Mouse (Mus musculus) heart, postnatal 4 days (tissue): ENCODE results near the gene Mcu. TPM values are rescaled to one million over a fixed set of nuclear protein-coding genes. Genes with fewer than 3 reads are reported as not detected.
A peak's percentile ranks its signal among the peaks of the same experiment; 100 is the strongest.

ENCODE experiments used
- DNase-seq: peaks from one replicate; pipeline ENCODE4 v3.0.0; 2021
- total RNA-seq, 2 experiments: library from RNA; stranded (reverse); gene quantifications; 2 replicates each; pipeline ENCODE4 v1.2.3; 2021

Mcu gene
- total RNA-seq, 2 experiments from 2014 or later = 27.9 to 32.6 TPM

- no peak for DNase-seq
Measured at GRCm38 (mm10) chr10:59569481-59569869, 47.0 kb downstream of the Mcu start.

- DNase-seq = no peak
Measured at GRCm38 (mm10) chr10:59568665-59569480, 47.6 kb downstream of the Mcu start.

- DNase-seq = no peak
Measured at GRCm38 (mm10) chr10:59566968-59567367, 49.5 kb downstream of the Mcu start.

- DNase-seq = no peak
Measured at GRCm38 (mm10) chr10:59565995-59566410, 50.5 kb downstream of the Mcu start.

DNA sequence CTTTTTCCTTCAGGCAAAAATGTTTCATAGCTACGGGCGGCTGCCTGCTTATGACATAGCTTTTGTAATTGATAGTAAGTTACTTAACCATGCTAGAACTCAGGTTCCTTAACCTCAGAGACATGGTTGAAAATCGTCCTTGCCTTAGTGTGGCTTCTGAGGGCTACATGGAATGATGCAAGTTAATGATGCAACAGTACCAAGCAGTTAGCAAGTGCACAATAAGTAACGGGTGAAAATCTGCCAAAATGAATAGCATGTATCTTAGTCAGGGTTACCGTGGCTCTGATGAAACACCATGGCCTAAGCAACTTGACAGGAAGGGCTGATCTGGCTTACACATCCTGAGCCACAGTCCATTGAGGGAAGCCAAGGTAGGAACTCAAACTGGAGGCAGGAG, 51.9 kb downstream of the Mcu start:
- no peak for DNase-seq

DNA sequence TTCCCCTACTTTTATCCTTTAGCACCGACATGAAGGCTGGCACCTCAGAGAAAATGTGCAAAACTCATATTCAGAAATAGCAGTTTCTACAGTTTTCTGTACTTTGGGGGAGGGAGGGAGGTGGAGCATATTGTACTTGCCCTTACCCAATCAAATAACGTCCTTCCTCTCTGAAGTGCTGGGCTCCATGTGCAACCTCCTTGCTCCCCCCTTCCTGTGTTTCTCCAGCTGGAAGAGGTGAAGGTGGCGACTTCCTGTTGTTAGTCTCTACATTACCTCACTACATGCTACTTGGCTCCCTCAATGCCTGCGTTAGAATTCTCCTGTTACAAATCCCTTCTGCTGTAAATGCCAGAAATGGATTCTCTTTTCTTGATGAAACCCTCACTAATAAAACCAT, 54.0 kb downstream of the Mcu start:
- no peak for DNase-seq

DNA sequence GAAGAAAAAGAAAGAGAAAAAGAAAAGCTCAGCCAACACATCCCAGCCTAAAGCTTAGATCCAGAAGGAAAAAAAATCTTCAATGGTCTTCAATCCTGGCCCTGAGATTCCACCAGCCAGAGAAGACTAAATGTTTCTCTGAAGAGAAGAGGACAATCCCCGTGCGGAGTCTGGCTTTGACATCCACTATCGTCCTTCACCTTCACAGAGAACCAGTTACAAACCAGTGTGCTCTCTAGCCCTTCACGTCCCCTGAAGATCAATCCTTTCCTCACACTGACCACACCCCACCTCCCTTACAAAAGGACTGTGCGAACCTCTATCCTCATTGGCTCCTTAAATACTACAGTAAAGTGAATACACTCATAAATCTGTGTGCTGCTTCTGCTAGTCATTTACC, 56.4 kb downstream of the Mcu start:
- no peak for DNase-seq

GRCm38 (mm10) chr10:59558602-59559001, 57.9 kb downstream of the Mcu start:
- no peak for DNase-seq

DNA sequence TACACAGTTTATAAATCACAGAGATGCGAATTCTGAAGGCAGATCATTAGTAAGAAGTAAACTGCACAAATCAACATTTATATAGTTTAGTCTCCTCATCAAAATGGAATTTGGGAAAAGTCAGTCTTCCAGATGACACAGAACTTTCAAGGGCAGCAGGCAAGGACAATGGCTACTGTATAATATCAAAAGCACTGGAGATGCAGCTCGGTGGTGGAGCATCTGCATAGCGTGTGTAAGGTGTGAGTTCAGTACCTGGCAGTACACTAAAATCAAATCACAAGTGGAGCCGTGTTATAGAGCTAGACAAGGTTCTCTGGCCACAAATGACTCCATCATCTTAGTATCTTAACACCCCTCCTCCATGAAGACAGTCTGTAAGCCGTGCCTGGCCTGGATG, 58.3 kb downstream of the Mcu start:
- DNase-seq = no peak

- DNase-seq = no peak
Measured at GRCm38 (mm10) chr10:59556541-59556940, 60.0 kb downstream of the Mcu start.

DNA sequence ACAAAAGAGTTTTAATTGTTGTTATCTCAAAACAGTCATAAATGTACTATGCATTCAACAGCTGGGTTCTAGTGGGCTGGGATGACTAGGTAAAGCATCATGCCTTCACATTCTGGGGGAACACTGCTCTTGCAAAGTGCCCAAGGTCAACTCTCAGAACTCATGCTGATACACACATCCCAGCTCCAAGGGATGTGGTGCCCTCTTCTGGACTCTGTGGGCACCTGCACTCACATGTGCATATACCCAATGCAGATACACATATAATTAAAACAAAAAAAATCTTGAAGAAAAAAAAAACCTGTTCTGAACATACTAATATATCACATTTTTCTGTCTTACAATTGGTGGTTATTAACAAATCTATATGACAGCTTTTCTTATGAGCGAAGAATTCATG, 62.2 kb downstream of the Mcu start:
- no peak for DNase-seq

DNA sequence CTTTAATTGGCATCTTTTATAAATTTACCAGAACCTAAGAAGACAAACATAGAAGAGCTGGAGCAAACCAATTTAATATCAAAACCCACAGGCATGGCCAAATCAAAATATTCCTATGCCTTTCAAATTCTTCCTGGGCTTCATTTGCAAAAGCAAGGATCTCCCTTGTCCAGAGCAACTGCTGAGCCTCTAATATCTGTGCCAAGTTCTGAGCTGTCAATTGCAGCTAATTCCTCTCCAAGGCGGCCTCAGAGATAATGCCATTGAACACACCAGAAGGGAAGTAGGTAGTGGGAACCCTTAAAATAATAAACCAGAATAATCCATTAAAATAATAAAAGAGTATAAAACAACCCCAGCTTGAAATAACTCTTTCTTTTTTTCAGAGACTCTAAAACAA, 64.0 kb downstream of the Mcu start:
- no peak for DNase-seq

DNA sequence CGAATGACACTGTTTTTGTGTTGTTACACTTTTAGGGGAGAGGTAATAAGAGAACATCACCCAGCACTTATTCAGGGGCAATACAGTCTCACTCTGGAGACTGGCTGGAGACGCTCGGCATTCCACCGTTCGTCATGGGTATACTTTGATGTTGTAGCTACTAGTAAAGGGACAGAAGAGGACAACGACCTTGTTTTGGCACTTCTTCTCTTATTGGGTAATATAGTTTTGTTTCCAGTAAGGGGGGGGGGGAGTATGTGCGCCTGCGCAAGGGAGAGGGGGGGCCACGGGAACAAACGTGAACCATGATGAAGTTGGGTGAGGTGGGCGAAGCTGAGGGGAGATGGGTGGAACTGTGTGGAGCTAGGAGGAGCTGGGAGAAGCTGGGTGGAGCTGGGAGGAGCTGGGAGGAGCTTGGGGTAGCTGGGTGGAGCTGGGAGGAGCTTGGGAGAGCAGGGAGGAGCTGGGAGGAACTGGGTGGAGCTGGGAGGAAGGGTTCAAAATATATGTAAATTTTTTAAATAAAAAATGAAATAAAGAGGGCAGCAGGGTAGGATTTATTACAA, 67.6 kb downstream of the Mcu start:
- no peak for DNase-seq

- DNase-seq = no peak
Measured at GRCm38 (mm10) chr10:59548211-59548610, 68.3 kb downstream of the Mcu start.

DNA sequence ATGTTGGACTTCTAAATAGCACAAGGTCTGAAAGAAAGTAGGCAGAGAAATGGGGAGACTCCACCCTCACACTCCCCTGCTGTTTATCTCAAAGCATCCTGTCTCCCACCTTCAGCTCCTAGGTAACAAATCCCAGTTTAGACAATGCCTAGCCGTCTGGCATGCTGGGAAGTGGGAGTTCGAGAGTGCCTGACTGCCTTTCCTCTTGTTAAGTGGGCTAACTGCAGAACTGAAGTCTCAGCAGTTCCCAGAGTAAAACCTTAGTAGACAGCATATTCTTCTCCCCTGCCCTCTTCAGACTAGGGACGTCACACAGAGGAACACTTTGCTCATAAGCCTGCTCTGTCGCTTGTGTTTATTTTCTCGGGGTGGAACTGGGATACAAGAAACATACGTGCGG, 69.1 kb downstream of the Mcu start:
- no peak for DNase-seq

DNA sequence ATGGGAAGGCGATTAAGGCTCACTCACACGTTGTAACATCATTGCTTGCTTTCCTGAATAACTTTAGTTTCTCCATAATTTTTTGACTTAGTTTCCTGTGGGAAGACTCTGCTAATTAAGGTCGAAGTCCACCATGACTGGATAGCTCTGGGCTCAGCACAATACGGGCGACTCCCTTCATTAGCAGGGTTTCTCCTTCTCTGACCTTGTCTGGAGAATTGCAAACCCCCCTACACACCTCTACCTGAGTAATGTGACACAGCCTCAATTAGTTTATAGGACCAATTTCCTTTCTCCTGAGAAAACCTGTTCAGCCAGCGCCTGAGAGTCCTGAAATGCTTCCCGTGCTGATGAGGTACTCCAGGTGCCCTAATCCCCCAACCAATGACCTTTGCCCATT, 71.3 kb downstream of the Mcu start:
- DNase-seq = no peak

GRCm38 (mm10) chr10:59543351-59543750, 73.1 kb downstream of the Mcu start:
- DNase-seq = no peak

DNA sequence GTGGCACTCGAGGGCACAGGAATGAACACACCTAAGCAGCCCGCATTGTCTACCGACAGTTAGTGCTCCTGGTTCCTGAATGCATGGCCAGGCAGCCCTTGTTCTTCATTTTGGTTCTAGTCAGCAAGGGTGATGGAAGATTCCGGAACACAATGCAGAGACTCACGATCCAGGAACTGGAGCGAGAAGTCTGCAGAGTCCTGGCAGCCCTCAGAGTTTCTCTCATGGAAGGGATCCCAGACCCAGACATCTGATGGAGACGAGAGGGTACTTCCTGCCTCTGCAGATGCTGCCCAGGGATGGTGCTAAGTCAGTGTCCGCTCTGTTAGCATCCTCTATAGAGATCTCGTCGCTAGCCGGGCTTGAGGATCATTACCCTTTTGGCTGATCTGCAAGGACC, 75.0 kb downstream of the Mcu start:
- DNase-seq = no peak

DNA sequence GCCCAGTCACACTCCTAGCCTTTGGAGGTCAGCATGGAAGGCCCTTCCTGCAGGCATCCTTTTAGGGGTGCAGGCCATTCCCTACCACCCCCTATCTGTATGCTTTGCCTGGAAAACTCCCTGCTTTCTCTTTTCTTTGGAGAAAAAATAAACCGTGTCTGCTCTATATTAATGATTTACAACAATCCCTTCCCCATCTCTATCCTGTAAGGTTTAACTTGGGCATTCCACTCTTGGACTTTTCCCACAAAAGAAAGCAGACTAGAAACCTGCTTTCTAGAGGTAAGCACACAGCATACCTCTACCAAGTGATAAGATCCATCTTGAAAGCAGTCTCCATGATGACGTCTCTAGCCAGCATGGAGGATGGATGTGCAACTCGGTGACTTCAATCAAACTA, 75.9 kb downstream of the Mcu start:
- no peak for DNase-seq

GRCm38 (mm10) chr10:59540081-59540480, 76.4 kb downstream of the Mcu start:
- DNase-seq = no peak

GRCm38 (mm10) chr10:59539533-59539875, 77.0 kb downstream of the Mcu start:
- DNase-seq = peak; percentile 68

- DNase-seq = peak; percentile 28
Measured at GRCm38 (mm10) chr10:59538767-59539532, 77.5 kb downstream of the Mcu start.

GRCm38 (mm10) chr10:59538063-59538462, 78.4 kb downstream of the Mcu start:
- DNase-seq = no peak

DNA sequence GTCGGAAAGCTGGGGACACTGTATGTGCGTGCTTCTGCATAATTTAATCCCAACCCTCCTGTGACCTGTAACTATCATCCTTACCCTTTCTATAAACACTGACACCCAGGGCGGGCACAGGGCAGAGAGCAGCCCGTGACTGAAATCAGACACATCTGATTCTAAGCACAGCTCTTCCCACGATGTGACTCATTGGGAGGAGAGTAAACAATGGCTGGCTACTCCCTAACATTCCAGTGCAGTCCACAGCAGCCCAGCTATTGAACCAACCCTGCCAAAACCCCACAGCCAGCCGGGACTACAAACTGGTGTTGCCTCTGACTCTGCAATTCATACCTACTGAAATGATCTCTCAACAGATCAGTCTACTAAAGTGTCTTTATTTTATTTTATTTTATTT, 78.9 kb downstream of the Mcu start:
- no peak for DNase-seq
